Mouse (Mus musculus) macrophage (primary cell): Measurements from ENCODE around the gene Rftn1. TPM values are rescaled to one million over a fixed set of nuclear protein-coding genes. Genes with fewer than 3 reads are reported as not detected.

ENCODE experiments used
- H3K27ac ChIP-seq: fragments of 350-480 bp; formaldehyde crosslinking; 2 replicates; pipeline ENCODE4 v1.9.0; 2021
- H3K36me3 ChIP-seq: fragments of 350-480 bp; formaldehyde crosslinking; 2 replicates; pipeline ENCODE4 v1.9.0; 2021; ENCODE audit errors: inconsistent target
- H3K4me3 ChIP-seq: fragments of 350-480 bp; formaldehyde crosslinking; 2 replicates; pipeline ENCODE4 v1.9.0; 2021; ENCODE audit errors: inconsistent target
- H3K79me2 ChIP-seq: fragments of 350-480 bp; formaldehyde crosslinking; 2 replicates; pipeline ENCODE4 v1.9.0; 2021; ENCODE audit errors: inconsistent target
- WGBS: methylation state at CpG from one replicate; pipeline ENCODE4 v1.1.7; 2026; ENCODE audit warnings: inconsistent platforms; ENCODE audit not compliant: missing documents; 5-methylcytosine and 5-hydroxymethylcytosine counted together
- polyA plus RNA-seq: library from polyadenylated mRNA; stranded (reverse); fragments of 250-400 nt; gene quantifications from 3 replicates; pipeline ENCODE4 v1.2.4, GENCODE M21; 2018; ENCODE audit warnings: inconsistent platforms

The Rftn1 gene
- polyA plus RNA-seq, 1 experiment from 2014 or later, result 50.8 TPM

DNA sequence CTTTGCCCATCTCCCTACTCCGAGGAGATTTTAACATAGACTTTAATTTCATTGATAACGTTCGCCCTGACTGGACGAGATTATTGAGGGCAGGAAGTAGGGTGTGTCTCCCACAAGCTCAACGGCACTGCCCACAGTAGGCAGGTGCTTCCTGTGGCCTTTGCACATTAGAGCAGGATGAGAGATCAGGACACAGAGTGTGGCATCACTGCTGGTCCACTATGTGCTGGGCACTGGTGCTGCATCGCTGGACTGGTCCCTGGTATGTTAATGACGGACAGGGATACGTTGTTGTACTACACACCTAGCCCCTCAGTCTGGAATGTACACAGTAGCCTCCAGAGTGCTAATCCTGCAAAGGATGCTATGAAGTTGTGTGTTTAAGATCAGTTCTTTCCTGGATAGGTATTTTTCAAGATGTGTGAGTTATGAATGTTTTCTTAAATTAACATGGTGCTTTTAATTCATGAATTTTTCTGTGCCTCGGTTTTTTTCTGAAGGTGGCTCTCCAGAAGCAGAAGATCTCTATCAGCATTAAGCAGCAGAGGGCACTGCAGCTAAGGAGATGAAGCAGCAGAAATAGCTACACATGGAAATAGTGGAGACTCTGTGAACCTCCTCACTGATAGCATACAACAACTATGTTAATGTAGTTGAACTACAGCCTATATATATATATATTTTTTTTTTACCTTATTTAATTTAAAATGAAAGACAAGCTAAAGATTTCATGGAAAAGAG lies 221.8 kb downstream of the Rftn1 start:
- H3K79me2 ChIP-seq, result no peaks in the 10 kb centered on the region
- WGBS, result 15% methylated on average over 9 of the region's 9 CpGs
- no peak overlapping the region for H3K4me3 ChIP-seq
- no peaks in the 10 kb centered on the region for H3K36me3 ChIP-seq
- no peak overlapping the region for H3K27ac ChIP-seq

DNA sequence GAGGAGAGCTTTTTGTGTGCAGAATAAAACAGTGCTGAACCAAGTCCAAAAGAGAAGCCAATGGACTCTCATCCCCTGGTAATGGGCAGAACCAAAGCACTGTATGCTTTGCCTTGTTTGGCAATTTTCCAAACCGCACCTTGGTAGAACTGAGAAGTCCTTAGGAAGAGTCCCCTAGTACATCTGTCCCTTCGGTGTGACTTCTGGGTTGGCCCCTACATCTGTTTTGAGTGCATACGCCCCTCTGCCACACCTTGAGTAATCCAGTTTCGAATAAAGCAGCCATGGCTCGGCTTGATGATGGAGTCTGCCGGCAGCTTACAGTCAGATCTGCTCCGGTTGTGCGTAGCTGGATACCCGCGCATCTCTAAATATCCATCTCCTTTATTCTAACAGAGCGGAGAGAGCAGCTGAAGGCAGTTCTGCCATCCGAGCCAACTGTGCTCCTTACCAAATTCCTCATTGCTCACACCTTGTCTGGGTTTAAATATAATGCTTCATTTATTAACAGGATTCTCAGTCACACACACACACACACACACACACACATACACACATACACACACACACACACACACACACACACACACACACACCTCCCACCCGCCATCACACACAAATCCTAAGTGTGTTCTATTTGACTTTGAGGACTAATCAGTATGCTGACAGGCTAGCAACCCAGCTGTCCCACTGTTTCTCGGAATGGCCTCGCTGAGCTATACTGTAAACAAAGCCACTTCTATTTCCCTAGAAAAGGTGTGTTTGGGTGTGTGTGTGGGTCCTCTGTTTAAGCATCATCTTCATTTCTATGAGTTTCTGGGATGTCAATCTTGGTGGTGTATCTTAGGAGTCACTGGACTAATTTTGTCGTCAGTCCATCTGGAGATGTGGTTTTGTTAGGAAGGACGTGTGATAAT lies 224.4 kb downstream of the Rftn1 start:
- no peak overlapping the region for H3K27ac ChIP-seq
- WGBS, result 92% methylated on average over 17 of the region's 17 CpGs

DNA sequence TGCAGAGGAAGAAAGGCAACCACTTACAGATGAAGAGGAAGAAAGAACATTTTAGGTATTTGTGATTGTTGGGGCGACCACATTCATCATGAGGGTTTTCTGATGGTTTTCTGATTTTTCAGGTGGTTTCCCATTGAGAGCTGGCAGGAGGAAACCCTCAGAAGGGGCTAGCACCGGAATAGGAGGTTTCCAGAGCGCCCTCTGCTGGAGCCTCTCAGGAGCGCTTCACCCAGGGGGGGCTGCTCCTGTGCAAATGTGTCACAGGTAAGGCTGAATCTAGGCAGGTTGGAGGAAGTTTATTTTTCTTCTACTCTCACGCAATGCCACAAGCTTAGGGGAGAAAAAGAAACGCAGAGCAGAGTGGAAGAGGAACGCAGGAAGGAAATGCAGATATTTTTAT lies 225.4 kb downstream of the Rftn1 start:
- Histone ChIP-seq H3K4me3 (no peak overlapping the region), H3K27ac (no peak overlapping the region), H3K36me3 (no peaks in the 10 kb centered on the region), H3K79me2 (no peaks in the 10 kb centered on the region)
- WGBS, result 83% methylated on average over 6 of the region's 7 CpGs

More for the DNA sequence above, 224.4 kb downstream of the Rftn1 start:
- H3K4me3 ChIP-seq, result no peak overlapping the region
- H3K79me2 ChIP-seq, result no peaks in the 10 kb centered on the region
- H3K36me3 ChIP-seq, result no peaks in the 10 kb centered on the region

DNA sequence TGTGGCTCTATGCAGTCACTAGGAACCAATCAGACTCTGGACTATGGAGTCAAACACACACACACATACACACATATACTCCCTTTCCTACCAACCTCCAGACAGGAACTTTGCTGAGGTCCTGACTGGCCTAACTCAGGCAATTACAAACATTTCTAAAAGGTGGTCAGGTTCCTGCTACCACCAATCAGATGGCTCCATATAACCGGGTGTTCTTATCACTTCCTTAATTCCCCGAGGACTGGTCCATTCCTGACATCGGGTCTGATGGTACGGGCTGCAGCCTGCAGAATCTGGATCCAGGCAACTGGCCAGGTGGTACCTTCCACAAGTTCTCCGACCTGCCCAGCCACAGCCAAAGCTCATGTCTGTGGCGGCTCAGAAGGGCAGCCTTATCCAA lies 226.0 kb downstream of the Rftn1 start:
- H3K4me3 ChIP-seq, result no peak overlapping the region
- 88% methylated on average over 6 of the region's 6 CpGs for WGBS
- H3K79me2 ChIP-seq, result no peaks in the 10 kb centered on the region
- no peaks in the 10 kb centered on the region for H3K36me3 ChIP-seq
- no peak overlapping the region for H3K27ac ChIP-seq

DNA sequence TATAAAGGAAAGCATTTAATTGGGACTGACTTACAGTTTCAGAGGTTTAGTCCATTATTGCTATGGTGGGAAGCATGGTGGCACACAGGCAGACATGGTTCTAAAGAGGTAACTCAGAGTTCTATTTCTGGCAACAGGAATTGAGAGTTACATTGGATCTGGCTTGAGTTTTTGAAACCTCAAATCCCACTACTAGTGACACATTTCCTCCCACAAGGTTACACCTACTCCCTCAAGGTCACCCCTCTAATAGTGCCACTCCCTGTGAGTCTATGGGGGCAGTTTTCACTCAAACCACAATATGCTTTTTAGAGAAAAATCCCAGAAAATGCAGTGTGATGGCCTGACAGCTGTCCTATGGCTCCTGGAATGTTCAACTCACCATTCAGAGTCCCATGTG lies 231.5 kb downstream of the Rftn1 start:
- Histone ChIP-seq H3K79me2 (no peaks in the 10 kb centered on the region), H3K36me3 (no peaks in the 10 kb centered on the region), H3K4me3 (no peak overlapping the region), H3K27ac (no peak overlapping the region)

DNA sequence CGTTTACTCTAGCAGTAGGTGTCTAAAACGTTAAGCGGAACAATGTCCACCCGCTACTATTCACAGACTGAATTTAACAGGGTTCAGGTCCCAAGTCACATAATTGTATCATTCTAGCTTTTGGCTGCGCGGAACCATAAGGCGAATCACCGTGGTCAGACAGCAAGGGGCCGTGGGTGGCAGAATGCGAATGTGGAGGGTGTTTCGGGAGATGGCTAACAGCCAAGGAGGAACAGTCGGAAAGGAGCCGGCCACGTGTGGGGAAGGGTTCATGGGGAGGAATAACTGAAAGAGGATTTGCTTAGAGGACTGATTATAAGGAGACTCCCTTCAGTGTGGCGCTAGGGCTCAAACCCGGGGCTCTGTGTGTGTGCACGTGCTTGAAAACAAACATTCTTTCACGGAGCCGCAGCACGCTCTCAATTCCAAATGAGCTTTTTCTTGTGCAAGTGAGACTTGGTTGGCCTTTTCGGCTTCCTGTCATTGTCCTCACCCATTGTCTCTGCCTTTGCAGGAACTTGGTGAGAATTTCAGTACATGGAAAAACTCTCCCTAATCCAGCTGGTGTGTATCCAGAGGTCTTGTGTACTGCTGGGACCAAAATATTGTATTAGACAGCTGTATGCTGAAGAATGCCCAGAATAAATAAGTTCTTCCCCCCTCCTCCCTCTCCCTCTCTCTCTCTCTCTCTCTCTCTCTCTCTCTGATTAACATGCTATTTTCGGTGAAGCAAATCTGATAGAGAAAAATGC lies 238.4 kb downstream of the Rftn1 start:
- H3K79me2 ChIP-seq, result no peaks in the 10 kb centered on the region
- no peaks in the 10 kb centered on the region for H3K36me3 ChIP-seq
- 34% methylated on average over 21 of the region's 22 CpGs for WGBS
- H3K27ac ChIP-seq, result no peak overlapping the region
- H3K4me3 ChIP-seq, result peak overlapping the region; percentile 2; the same call in 1 of the 2 replicates

DNA sequence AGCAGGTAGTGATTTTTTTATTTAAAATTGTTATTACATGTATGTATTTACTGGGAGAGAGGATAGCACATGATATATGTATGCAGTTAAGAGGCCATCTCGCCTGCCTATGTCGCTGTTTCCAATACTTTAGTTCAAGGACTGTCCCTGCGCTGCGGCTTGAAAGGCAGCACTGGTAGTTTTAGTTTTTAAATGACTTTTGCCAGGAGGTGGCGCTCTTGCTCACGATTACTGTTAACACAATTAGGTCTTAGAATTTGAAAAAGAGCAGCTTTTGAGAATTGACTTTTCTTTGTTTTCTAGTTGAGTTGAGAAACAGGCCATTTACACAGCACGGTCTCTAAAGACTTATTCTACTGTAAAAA lies 239.0 kb downstream of the Rftn1 start:
- H3K79me2 ChIP-seq, result no peaks in the 10 kb centered on the region
- H3K4me3 ChIP-seq, result peak overlapping the region; percentile 2; the same call in 1 of the 2 replicates
- no peak overlapping the region for H3K27ac ChIP-seq
- 5% methylated on average over 7 of the region's 7 CpGs for WGBS
- no peaks in the 10 kb centered on the region for H3K36me3 ChIP-seq

DNA sequence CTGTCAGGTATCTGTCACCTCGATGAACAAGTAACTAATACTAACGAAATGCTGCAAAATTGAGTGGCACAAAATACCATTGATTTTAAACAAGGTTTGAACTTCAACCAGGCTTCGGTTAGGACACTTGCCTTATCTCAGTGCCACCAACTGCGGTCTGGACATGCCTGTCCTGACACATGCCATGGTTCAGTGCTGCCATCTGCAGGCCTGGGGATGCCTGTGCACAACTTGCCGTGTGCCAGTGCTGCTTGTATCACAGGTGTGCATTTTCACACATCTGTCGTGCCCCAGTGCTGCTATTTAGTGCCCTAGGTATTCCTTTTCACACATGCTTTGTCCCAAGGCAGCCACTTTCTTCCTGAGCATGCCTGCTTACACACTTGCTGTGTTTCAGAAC lies 247.8 kb downstream of the Rftn1 start:
- Histone ChIP-seq H3K79me2 (no peaks in the 10 kb centered on the region), H3K27ac (no peak overlapping the region), H3K36me3 (no peaks in the 10 kb centered on the region), H3K4me3 (no peak overlapping the region)
- 79% methylated on average over 6 of the region's 6 CpGs for WGBS

Other genes with a start within 250 kb of the Rftn1 start
- 0.21 TPM in 1 of 3 replicates, not detected in the others for gene Dazl, start 103.0 kb upstream of the Rftn1 start, polyA plus RNA-seq